Mouse (Mus musculus): ENCODE measurements around the gene Rnf169. TPM values are rescaled to one million over a fixed set of nuclear protein-coding genes. Genes with fewer than 3 reads are reported as not detected.
A peak's percentile ranks its signal among the peaks of the same experiment; 100 is the strongest.
"Not testable (repeated sequence)": the region's sequence is repeated elsewhere in the genome, so short reads cannot be mapped to it uniquely, and the experiment has no call there.

Gene Rnf169
- total RNA-seq, 2 experiments from 2014 or later = 14.2 to 21.6 TPM

DNA sequence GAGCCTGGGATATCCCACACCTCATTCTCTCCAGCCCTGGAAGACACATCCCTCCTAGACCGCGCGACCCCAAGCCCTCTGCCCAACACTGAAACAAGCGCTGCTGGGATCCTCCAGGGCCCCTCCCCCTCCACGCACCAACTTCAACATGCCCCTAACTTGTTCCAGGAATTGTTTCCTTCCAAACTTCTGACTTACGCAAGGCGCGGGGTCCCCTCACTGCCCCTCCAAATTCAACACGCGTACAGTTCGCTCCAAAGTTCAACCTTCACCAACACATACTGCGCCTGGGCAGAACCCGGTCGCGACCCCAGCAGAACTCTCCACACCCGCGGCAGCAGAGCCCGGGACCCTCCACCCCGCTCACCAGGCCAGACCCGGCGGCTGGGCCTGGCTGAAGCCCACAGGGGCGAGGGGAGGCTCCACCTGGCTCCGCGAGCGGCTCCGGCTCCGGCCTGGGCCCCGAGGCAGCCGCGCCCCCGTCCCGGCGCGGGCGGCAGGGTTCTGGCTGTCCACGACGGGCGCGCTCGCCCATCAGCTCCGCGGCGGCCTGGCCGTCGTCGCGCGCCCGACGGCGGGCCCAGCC lies 609 bp downstream of the Rnf169 start:
- DNase-seq = peak; percentile 54 to 76

DNA sequence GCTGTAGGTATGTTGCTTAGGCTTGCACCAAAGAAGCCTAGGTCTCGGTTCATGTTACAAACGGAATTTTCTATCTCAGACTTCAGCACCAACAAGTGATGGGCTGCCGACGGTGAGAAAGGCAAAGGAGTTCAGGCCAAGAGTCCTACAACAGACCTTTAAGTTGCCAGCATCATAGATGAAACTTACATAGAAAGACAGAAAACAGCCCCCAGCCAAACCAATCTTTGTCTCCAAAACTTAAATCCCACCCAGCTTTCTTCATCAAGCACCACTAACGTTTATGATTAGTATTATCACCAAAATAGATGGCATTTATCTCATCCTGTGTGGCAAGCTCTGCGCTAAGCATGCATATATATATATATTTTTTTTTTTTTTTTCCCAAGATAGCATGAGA lies 1.2 kb downstream of the Rnf169 start:
- no peak for DNase-seq

DNA sequence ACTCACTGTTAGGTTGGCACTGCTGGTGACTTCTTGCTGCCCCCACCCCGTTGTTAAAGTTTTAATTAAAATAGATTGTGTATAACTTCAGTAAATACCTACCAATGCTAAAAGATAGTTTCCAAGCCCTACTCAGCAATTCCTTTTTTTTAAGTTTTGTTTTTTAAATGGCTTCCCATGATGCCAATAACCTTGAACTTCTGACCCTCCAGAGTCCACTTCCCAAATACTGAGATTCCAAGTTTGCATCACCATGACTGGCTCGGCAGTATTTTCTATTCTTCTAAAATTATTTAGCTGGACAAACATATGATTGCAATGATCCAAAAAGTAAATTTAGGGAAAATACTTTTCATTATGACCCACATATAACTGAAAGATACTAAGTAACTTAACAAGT lies 2.2 kb downstream of the Rnf169 start:
- DNase-seq = no peak

DNA sequence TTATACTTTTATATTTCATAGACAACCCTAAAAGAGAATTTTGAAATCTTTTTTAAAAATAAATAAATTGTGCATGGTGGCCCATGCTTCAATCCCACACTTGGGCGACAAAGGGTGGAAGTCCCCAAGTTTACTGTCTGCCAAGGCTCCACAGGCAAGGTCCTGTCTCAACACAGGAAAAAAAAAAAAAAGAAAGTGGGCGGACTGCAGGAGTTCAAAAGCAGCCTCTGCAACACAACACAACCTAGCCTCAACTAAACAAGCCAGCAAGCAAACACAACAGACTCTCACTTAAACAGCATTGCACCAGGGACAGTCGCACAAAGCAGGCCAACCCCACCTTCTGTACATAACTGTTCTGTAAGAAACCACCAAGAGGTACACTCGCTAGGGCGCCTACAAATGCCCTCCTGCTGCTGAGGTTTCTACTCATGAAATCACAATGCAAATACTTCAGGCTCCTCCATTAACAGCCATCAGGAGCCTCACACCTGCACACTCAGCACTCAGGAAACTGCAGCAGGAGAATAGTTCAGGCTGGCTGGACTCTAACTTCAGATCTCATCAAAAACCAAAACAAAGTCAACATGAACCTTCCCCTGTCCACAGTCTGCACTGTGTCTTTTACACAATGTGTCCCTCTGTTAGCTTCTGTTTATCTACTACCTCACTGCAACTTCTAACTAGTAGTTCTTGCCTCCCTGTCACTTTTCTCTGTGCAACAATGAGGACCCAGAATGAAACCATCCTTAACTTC lies 4.3 kb downstream of the Rnf169 start:
- no peak for DNase-seq

DNA sequence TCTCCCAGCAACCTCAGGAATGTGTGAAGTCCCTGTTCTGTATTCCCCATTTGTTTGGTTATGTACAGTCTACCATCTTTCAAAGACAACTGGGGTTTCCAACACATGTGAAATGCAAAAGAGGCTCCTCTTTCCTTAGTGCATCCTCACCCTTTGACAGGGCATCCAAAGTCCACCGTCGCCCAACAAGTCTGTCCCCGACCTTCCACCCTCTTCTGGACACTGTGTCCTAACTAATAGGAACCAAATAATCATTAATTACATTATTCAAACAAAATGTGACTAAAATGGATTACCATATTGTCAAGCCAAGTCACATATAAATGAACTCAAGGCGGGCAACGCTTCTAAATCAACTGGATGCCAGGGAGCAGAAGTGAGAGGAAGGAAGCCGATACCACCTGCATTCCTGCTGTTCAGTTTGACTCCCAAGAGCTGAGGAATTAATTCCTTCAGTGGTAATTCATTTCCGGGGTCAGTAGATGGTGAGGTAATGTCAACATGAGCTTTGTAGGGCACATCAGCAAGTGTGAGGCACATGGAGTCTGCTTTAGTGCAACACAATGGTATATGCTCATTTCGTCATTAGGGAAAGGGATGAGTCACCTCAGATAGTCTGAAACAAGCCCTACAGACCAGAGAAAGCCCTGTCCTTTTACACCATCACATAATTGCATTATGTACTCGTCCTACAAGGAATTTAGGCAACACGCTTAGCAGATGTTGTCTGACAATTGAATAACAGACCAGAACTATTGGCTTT lies 5.9 kb downstream of the Rnf169 start:
- no peak for DNase-seq

DNA sequence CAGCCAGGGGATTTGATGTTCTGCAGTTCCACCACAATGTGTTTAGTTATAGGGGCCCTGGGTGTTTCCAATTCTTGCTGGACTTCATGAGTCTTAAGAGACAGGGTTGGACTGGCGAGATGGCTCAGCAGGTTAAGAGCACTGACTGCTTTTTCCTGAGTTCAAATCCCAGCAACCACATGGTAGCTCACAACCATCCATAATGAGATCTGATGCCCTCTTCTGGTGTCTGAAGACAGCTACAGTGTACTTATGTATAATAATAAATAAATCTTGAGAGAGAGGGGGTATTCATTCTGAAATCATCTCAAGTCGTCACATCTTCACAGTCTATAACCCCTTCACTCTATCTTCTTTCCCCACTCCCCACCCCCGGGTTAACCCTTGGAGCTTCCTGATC lies 7.3 kb downstream of the Rnf169 start:
- not testable (repeated sequence) for DNase-seq

DNA sequence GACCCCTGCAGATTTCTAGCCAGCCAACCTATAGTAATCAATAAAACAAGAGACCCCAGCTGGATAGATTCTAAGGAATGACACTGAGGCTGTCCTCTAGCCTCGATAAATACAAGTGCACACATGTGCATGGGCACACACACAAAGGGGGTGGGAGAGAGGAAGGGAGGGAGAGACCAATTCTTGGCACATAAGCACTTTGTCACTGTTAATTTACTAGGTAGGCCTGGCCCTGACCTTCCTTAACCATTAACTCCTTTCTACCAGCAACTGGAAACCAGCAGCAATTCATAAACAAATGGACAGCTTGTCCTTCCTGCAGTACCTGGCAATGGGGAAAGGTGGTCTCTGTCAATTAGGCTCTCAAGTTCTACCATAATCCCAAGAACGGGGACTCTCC lies 8.3 kb downstream of the Rnf169 start:
- no peak for DNase-seq

DNA sequence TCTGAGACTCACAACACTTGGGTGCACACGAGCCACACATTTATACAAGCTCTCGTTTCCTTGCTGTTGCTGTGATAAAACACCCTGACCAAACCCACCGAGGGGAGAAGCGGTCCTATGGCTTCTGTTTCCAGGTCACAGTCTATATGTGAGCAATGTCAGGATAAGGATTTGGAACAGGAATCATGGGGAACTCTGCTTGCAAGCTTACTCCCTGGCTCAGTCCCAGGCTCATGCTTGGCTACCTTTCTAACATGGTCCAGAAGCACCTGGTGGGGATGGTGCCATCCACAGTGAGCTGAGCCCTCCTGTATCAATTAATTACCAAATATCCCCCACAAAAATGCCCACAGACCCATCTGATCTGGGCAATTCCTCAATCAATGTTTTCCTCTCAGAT lies 11.1 kb downstream of the Rnf169 start:
- no peak for DNase-seq

DNA sequence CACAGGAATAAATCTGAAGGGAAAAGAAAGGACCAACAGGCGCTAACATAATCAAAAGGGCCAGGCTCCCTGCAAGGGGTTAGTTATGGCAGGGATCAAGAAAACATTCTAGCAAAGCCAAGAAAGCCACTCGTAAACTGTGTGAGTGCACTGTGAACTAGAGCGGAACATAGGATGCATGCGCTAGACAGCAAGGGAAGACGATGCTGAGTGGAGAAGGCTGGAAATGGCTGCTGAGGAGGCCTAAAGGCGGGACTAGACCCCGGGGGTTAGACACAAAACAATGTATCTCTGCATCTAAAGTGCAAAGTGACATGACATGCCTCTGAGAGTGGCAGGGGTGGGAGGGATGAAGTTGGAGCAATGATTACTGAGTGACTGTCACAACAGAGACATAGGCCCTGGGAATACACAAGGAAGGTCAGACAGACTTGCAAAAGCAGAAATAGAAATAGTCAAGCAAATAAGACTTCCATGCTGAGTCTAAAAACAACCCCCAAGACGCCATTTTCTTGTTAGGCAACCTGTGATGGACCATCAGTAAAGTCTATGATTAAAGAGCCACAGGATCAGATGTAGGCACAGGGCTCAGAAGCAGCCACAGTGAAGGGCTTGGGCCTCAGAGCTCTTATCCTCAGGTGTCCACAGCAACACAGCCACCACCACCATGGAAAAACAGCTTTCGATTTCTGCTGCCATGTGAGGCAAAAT lies 14.1 kb downstream of the Rnf169 start:
- no peak for DNase-seq

DNA sequence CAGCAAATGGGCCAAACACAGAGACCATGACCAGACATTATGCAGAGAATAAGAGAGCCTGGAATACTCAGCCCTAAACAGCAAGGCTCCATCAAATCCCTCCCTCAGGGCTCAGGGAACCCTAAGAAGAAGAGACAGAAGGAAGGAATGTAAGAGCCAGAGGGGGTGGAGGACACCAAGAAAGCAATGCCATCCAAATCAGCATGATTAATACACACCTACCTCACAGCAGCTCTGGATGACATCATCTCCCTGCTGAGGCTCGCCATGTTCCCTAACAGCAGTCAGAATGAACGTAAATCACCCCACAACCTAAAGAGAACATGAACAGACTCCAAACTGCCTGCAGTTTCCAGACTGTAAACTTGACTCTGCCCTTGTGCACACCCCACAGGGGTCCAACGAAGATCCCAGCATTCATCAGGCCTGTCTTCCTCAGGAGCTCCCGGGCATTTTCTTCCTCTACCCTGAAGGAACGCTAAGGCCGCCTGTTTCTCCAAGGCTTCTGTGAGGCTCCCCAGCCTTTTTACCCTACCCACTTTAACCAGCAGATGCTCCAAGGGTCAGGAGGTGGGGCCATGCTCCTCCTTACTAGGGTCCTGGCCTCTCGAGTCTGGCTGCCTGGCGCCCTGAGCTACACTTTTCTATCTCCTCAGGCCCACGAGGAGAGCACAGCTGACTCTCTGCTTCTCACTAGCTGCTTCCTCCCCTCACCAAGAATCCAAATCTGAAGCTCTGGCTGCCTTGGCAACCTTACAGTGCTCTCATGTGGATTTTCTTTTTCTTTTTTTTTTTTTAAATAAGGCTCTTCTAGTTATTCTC lies 15.0 kb downstream of the Rnf169 start:
- peak in 1 of 2 experiments; percentile 33 for DNase-seq

DNA sequence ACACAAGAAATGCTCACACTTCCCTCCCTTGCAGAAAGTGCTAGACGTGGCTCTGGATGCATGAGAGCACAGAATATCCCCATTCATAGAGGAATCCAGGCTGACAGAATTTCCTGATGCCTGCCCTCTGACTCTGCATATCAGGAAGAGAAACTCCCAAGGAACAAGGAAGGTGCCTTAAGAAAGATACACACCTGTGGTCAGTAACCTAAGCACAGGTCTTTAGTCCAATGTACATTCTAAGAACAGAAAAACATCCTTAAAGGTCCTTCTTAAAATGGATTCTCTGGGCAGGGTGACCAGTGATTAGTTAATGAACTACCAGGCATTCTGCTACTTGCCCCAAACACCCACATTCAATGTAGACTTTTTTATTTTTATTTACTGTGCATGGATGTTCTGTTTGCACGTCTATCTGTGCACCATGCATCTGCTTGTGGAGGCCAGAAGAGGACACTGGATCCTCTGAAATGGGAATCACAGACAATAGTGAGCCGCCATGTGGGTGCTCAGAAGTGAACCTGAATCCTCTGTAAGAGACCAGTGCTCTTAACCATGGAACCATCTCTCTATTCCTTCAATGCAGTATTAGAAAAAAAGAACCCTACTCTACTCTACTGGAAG lies 16.9 kb downstream of the Rnf169 start:
- DNase-seq = no peak

DNA sequence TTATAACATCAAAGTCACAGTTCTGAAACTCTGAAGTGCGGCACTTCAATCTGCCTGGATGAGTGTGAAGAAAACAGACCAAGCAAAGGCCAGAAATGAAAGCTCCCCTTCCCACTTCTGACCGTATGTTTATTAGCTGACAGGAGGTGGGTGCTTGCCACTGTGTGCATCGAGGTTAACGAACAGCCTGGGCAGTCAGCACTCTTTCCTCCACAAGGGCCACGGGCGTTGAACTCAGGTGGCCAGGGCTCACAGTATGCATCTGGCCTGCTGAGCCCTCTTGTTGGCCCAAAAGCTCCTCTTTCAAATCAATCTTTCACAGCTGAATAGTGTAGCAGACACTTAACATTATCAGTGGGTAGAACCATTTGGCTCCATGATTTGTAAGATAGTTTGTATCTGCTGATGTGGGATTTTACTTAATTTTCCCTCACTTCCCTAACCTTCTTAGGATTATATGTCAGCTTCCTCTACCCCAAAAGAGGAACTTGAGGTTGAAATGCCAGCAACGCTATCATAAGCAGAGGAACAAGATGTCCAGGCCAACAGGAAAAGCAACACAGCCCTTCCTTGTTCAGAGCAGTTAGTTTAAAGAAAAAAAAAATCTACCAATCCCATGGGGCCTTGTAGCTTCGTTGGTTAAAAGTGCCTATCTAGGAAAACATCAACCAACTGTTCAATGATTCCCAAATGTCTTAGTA lies 17.6 kb downstream of the Rnf169 start:
- no peak for DNase-seq

DNA sequence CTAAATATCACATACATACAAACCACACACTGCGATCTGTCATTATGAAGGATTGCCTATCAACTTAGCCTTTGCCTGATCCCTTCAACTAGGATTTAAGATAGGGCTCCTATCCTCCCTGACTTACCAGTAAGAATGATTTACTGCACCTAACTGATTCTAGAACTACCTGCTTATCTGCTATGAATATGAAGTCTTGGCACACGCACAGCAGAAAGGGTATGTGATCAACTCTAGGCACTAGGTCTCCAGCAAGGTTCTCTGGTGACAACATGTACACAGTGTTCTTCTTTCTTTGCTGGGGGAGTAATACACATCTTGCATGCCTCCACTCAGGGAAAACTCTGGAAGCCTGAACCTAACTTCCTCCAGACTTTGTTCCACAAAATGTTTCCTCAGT lies 18.7 kb downstream of the Rnf169 start:
- DNase-seq = no peak

DNA sequence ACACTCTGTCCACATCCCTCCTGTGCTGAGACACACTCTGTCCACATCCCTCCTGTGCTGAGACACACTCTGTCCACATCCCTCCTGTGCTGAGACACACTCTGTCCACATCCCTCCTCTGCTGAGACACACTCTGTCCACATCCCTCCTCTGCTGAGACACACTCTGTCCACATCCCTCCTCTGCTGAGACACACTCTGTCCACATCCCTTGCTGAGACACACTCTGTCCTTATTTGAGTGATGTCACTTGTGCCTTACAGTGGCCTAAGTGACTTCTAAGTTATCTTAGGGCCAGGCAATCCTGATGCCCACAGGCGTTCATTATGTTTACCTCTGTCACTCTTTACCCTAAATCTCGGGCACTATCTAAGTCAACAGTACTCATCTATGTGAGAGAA lies 19.7 kb downstream of the Rnf169 start:
- DNase-seq = not testable (repeated sequence)

DNA sequence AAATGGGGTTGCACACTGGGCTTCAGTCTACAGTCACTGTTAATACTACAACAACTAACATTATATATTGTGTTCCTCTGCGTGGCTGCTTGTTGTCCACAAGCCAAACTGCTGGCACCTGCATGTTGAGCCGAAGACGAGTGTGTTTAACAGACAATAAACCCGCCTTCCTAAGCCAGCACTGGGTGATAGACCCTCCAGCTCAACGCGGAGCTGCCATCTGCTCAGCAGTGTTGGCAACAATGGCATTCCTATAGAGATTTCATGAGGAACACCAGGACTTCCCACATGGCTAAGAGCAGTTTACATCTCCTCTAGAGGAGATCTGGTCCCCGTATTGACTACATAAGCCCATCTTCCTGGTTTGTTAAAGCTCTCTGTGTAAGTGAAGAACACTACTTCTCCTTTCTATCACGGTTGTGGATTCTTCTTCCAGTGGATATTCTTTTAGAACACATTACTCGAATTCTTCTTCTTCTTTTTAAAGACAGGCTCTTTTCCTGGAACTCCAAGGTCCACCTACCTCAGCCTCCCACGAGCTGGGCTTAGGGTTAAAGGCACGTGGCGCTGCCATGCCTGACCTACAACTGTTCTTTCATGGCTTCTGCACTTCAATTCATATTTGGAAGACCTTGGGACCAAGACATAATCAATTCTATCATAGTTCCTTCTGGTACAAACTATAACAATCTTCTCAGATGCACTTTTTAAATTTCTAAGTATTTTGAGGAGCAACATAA lies 22.9 kb downstream of the Rnf169 start:
- no peak for DNase-seq

DNA sequence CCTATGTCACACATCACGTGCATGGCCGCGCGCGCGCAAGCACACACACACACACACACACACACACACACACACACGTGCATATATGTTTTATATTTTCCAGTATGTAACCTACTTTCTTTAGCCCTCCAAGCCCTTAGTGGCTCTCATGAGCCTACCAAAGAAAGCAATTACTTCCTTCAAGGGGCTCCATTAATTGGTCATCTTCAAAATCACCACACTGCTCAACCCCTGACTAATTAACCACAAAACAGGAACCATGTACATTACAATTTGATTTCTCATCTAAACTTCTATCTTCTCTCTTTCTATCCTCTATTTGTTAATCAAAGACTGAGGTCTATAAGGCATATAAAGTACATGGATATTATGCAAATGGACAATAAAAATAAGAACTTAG lies 24.2 kb downstream of the Rnf169 start:
- DNase-seq = no peak

DNA sequence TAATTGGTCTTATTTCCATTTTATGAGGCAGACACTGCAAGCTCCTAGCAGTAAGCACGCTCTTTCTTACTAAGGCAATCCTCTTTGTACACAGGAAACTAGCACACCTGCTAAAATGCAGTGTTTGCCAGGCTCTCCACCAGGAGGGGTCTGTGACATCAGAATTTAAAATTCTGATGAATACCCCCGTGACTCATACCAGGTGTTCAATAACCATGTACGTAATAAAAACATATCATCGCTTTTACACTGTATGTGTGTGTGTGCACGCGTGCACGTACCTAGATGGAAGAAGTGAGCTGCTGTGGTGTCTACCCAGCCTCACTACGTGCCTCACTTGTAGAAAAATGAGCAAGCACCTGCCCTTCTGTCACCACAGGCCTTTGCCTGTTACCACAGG lies 26.0 kb downstream of the Rnf169 start:
- no peak for DNase-seq

DNA sequence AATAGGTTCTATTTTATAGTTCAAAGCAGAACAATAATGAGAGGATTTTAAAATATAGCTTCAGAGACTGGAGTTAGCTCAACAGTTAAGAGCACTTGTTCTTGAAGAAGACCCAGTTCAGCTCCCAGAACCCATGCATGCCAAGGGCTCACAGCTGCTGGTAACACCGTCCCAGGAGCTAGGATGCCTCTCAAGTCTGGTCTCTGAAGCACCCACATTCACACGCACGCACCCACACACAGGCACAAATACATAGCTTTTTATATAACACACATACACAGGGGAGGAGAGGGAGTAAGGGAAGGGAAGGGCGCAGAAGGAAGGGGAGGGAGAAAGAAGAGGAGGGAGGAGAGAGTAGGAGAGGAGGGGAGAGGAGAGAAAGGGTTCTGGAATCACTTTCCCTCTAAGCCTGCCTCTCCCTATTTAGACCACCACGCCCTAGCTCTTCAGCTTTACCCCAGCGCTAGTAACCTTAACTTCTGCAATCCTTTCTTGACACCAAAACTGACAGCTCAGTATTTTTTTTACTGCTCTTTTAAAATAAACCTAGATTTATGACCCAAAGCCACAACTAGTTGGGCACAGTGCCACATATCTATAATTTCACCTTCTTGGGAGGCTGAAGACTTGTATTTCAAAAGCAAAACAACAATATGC lies 26.7 kb downstream of the Rnf169 start:
- no peak for DNase-seq

DNA sequence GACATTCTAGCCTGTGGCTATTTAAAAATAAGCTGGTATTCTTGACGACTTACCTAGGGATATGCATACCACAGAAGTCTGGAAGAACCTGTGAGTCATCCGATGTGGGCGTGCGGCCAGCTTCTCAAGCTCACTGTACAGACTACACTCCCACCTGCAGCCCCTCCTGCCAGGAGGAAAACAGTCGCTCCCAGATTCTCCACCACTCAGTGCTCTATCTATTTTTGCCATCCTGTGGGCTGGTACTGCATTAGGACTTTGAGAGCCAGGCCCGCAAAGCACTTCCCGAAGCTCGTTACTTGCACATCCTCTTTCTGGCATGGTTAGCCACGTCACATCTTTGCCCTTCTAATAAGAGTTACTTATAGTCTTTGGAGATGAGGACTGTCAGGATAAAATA lies 32.9 kb downstream of the Rnf169 start:
- peak; percentile 38 to 48 for DNase-seq
